Mouse (Mus musculus): ENCODE data around the gene Ikzf1. TPM values are rescaled to one million over a fixed set of nuclear protein-coding genes. Genes with fewer than 3 reads are reported as not detected.

Ikzf1 gene
- polyA plus RNA-seq, 1 experiment = 6.6 TPM

- peaks cover 19% of the 10 kb centered on the region for H3K36me3 ChIP-seq (ENCODE audit: control insufficient read depth)
- peaks cover 67% of the 10 kb centered on the region for H3K4me1 ChIP-seq (ENCODE audit: control insufficient read depth)
- no peaks in the 10 kb centered on the region for H3K9me3 ChIP-seq (ENCODE audit: control insufficient read depth, low read length)
- H3K27me3 ChIP-seq (ENCODE audit: control insufficient read depth) = peaks cover 14% of the 10 kb centered on the region
- peak overlapping the region; percentile 99 for H3K4me3 ChIP-seq (replicated peaks)
- TF ChIP-seq TAL1 (IDR thresholded peaks at IDR 0.05; ENCODE audit: low read length) (no peak), GATA1 (IDR thresholded peaks at IDR 0.05; ENCODE audit: low read length) (no peak)
Measured at GRCm38 (mm10) chr11:11687551-11688185, 2.9 kb downstream of the Ikzf1 start.

DNA sequence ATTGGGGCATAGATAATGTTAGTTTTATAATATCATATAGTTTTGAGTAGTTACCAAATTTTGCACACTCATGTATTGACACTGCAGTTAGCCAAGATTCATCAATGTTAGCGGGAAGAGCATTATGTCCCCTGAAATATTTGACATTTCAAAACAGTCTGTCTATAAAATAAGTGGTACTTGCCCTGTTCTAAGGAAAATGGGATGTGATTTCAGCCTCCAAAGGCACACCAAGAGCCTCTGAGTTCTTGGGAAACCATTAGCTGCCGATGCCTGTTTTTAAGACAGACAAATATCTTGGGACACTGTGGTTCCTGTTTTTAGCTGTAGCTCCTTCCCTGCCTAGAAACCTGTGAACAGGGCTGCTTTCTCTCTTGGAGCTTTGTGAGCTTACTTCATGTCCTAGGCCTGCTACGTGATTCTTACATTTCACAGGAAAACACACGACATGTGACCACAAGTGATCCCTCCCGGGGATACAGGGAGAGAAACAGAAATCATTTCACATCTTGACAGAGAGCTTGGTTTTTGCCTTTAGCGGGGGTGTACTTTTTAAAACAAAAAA is 4.0 kb downstream of the Ikzf1 start:
- peak overlapping the region; percentile 99 for H3K4me3 ChIP-seq (replicated peaks)
- peaks cover 14% of the 10 kb centered on the region for H3K27me3 ChIP-seq (ENCODE audit: control insufficient read depth)
- H3K36me3 ChIP-seq (ENCODE audit: control insufficient read depth) = peaks cover 28% of the 10 kb centered on the region
- no peaks in the 10 kb centered on the region for H3K9me3 ChIP-seq (ENCODE audit: control insufficient read depth, low read length)
- TF ChIP-seq TAL1 (IDR thresholded peaks at IDR 0.05; ENCODE audit: low read length) (no peak), GATA1 (IDR thresholded peaks at IDR 0.05; ENCODE audit: low read length) (no peak)
- peaks cover 72% of the 10 kb centered on the region for H3K4me1 ChIP-seq (ENCODE audit: control insufficient read depth)

DNA sequence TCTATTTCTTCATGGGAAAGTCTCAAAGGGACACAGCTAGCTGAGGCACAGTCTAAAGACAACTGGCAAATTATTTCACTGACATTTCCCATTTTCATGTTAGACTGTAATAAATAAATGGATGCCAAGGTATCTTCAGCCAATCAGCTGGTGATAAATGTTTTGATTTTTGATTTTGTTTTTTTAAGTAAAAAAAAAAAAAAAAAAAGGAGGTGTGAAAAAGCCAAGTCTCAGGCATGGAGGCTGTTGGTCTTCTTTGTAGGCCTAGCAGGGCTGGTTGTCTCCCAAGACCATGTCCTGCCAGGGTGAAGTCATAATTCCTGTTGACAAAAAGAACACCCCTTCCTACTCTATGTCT is 4.9 kb downstream of the Ikzf1 start:
- Histone ChIP-seq H3K36me3 (ENCODE audit: control insufficient read depth) (peaks cover 33% of the 10 kb centered on the region), H3K27me3 (ENCODE audit: control insufficient read depth) (peaks cover 12% of the 10 kb centered on the region), H3K4me3 (replicated peaks) (peak overlapping the region; percentile 47), H3K4me1 (ENCODE audit: control insufficient read depth) (peaks cover 72% of the 10 kb centered on the region), H3K9me3 (ENCODE audit: control insufficient read depth, low read length) (no peaks in the 10 kb centered on the region)
- TF ChIP-seq TAL1 (IDR thresholded peaks at IDR 0.05; ENCODE audit: low read length) (no peak), GATA1 (IDR thresholded peaks at IDR 0.05; ENCODE audit: low read length) (no peak)

DNA sequence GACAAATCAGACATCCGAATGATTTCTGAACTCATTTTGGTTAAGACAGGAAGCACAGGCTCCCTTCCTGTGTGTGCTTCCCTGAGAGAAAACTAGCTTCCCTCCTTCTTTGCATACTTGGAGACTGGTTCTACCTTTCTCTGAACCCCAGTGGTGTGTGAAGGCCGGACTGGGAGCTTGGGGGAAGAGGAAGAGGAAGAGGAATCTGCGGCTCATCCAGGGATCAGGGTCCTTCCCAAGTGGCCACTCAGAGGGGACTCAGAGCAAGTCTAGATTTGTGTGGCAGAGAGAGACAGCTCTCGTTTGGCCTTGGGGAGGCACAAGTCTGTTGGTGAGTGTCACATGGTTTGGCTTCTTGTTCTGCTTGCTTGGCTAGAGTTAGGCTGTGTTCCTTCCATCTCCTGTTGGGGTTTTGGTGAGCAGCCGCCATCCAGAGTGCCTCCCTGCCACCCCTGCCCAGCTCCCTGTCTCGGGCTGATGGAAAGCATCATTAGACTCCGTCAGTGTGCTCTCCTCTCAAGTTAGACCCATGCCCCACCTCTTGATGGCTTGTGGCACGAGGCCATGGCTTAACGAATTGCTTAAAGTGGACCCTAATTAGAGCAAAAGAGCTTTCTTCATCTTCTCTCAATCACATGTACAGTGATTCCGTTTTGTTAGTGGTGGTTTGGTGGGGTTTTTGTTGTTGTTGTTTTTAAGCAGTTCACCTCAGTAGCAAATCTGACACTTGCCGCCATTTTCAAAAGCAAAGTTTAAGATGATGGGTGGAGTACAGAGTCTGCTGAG is 5.4 kb downstream of the Ikzf1 start:
- H3K36me3 ChIP-seq (ENCODE audit: control insufficient read depth) = peaks cover 38% of the 10 kb centered on the region

GRCm38 (mm10) chr11:11690845-11691196 is 6.0 kb downstream of the Ikzf1 start:
- no peak for TF ChIP-seq GATA1 (IDR thresholded peaks at IDR 0.05; ENCODE audit: low read length)
- TF ChIP-seq TAL1 (IDR thresholded peaks at IDR 0.05; ENCODE audit: low read length) = no peak

More for the DNA sequence above, 5.4 kb downstream of the Ikzf1 start:
- Histone ChIP-seq H3K4me3 (replicated peaks) (peak overlapping the region; percentile 47), H3K27me3 (ENCODE audit: control insufficient read depth) (peaks cover 6% of the 10 kb centered on the region; the same call in 1 of the 2 replicates), H3K9me3 (ENCODE audit: control insufficient read depth, low read length) (no peaks in the 10 kb centered on the region), H3K4me1 (ENCODE audit: control insufficient read depth) (peaks cover 72% of the 10 kb centered on the region)
- no peak for TF ChIP-seq TAL1 (IDR thresholded peaks at IDR 0.05; ENCODE audit: low read length)
- no peak for TF ChIP-seq GATA1 (IDR thresholded peaks at IDR 0.05; ENCODE audit: low read length)

DNA sequence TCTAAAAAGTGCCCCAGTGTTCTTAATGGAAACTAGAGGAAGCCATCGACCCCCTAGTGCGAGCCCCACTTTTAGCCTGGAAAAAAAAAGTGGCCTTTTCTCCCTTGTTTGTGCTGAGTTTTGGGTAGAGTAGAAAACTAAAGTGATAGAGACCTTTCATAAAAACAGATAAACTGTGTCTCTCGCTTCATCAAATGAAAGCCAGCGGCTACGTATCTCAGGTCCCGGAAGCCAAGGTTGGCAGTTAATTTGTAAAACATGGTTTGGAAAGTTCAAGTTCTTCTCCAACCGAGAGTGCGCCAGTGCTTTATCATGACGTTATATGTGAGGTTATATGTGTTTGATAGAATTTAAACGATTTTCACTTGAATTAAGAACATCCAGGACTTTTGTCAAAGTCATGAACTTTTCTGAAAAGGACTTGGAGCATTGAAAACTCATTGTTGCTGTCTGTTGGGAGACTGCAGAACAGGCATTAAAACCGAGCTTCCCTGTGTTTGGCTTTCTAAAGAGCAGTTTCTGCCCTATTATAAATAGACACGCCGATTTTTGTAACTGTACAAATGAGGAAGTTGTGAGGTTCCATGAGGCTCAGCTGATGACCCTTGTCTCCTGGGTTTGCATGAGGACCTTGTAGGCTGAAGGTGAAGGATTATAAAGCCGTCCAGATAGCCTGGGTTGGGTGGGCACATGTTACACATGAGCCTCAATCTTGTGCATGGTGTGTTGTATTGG is 6.7 kb downstream of the Ikzf1 start:
- H3K4me3 ChIP-seq (replicated peaks) = peak overlapping the region; percentile 47

More at GRCm38 (mm10) chr11:11690845-11691196, 6.0 kb downstream of the Ikzf1 start:
- no peaks in the 10 kb centered on the region for H3K9me3 ChIP-seq (ENCODE audit: control insufficient read depth, low read length)
- peaks cover 77% of the 10 kb centered on the region for H3K4me1 ChIP-seq (ENCODE audit: control insufficient read depth)
- peaks cover 44% of the 10 kb centered on the region for H3K36me3 ChIP-seq (ENCODE audit: control insufficient read depth)
- peak overlapping the region; percentile 47 for H3K4me3 ChIP-seq (replicated peaks)
- peaks cover 3% of the 10 kb centered on the region; the same call in 1 of the 2 replicates for H3K27me3 ChIP-seq (ENCODE audit: control insufficient read depth)

GRCm38 (mm10) chr11:11692558-11693166 is 7.9 kb downstream of the Ikzf1 start:
- Histone ChIP-seq H3K27me3 (ENCODE audit: control insufficient read depth) (no peaks in the 10 kb centered on the region), H3K4me3 (replicated peaks) (no peak overlapping the region), H3K4me1 (ENCODE audit: control insufficient read depth) (peaks cover 92% of the 10 kb centered on the region), H3K9me3 (ENCODE audit: control insufficient read depth, low read length) (no peaks in the 10 kb centered on the region), H3K36me3 (ENCODE audit: control insufficient read depth) (peaks cover 62% of the 10 kb centered on the region)
- TF ChIP-seq GATA1 (IDR thresholded peaks at IDR 0.05; ENCODE audit: low read length) (no peak), TAL1 (IDR thresholded peaks at IDR 0.05; ENCODE audit: low read length) (no peak)

More for the DNA sequence above, 6.7 kb downstream of the Ikzf1 start:
- no peaks in the 10 kb centered on the region for H3K9me3 ChIP-seq (ENCODE audit: control insufficient read depth, low read length)
- TF ChIP-seq TAL1 (IDR thresholded peaks at IDR 0.05; ENCODE audit: low read length) (no peak), GATA1 (IDR thresholded peaks at IDR 0.05; ENCODE audit: low read length) (no peak)
- H3K4me1 ChIP-seq (ENCODE audit: control insufficient read depth) = peaks cover 83% of the 10 kb centered on the region
- peaks cover 51% of the 10 kb centered on the region for H3K36me3 ChIP-seq (ENCODE audit: control insufficient read depth)
- no peaks in the 10 kb centered on the region; the same call in 1 of the 2 replicates for H3K27me3 ChIP-seq (ENCODE audit: control insufficient read depth)

DNA sequence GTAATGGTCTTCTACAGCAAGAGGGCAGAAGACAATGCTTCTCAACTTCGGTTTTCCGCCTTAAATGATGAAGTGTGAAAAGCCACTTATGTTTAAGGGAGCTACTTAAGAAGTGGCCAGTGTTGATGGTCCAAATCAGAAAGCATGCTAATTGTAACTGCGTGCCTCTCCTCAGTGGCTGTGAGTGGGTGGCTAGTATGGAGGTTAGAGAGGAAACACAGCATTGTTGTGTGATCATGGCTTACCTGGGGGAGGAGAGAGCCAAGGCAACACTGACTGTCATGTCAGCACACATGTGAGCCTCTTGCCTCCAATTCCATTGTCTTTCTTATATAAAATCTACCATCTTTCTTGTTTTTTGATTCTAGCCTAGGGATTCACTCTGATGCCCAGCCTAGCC is 8.6 kb downstream of the Ikzf1 start:
- TF ChIP-seq TAL1 (IDR thresholded peaks at IDR 0.05; ENCODE audit: low read length) (no peak), GATA1 (IDR thresholded peaks at IDR 0.05; ENCODE audit: low read length) (no peak)
- peaks cover 67% of the 10 kb centered on the region for H3K36me3 ChIP-seq (ENCODE audit: control insufficient read depth)
- H3K9me3 ChIP-seq (ENCODE audit: control insufficient read depth, low read length) = no peaks in the 10 kb centered on the region
- H3K4me3 ChIP-seq (replicated peaks) = no peak overlapping the region
- H3K27me3 ChIP-seq (ENCODE audit: control insufficient read depth) = no peaks in the 10 kb centered on the region
- peaks cover 90% of the 10 kb centered on the region for H3K4me1 ChIP-seq (ENCODE audit: control insufficient read depth)

Data from erythroblast, embryonic 14.5 days (primary cell).